Mouse (Mus musculus) T-helper 2 cell (primary cell): ENCODE data around the gene Cenpm.

Source experiments
- in situ Hi-C: fragments of 300-600 bp; cut with MboI, MseI; formaldehyde crosslinking; loops from one replicate; pipeline ENCODE4 v1.15.1; 2025; ENCODE audit warnings: high pct_unique_total_duplicates

Cenpm gene

DNA sequence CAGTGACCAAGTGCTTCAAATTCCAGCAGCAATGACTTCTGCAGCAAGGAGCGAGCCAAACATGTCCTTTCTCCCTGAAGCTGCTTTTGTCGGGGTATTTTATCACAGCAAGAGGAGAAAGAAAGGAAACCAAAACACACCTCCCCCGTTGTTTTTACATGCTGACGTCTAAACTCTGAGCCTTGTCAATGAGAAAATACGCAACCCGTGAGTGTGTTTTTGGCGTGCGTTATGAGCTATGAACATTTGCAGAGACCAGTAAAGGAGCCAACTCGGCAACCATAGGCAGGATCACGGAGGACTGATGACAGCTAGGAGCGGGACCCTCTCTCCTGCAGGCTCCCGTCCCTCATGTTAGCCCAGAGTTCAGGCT lies 820 bp downstream of the Cenpm start:
- in situ Hi-C loops = no loop called here

DNA sequence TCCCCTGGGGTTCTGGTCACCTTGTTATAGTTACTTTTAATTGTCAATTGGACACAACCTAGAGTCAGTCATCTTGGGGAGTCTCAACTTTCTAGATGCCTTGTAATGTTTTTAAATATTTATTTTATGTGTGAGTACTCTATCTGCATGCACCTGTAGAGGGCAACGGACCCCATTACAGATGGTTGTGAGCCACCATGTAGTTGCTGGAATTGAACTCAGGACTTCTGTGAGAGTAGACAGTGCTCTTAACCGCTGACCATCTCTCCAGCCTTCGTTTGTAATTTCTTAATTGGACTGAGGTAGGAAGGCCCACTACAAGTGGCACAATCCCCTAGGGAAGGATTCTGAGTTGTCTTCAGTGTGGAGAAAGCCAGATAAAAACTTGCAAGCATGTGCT lies 1.2 kb downstream of the Cenpm start:
- in situ Hi-C loops = no loop called here

DNA sequence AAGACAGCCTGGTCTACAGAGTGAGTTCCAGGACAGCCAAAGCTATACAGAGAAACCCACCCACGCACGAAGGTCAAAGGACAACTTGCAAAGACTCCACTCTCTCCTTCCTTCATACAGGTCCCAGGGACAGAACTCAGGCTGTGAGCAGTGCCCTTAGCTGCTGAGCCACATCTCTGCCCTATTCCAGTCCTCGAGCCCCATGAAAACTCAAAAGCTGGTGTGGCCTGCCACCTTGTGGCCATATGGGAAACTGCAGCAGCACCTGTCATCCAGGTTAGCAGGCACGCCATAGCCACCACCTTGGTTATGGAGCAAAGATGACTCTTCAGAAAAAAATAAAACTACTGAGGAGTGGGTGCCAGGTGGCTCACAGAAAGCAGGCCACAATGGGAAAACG lies 8.0 kb downstream of the Cenpm start:
- in situ Hi-C loops = loop anchor here (5.0 kb wide), 1 partner anchor 104 kb away; no protein-coding TSS in a partner anchor

DNA sequence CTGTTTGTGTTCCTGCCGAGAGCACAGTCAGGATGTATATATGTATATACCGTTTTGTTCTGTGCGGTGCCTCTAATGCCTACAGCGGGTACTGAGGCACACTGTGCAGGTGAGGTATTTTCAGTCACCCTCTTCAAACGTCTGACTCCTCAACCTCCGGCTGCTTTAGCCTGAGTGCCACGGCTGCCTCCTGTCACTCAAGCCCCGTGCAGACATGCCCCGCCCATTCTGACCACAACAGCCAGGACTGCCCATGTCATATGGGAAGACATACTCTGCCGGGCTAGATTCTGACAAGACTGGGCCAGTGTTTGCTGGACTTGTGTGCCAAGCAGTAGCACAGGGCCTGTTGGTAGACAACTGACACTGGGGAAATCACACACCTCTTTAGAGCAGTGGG lies 8.9 kb downstream of the Cenpm start:
- in situ Hi-C loops = loop anchor here (5.0 kb wide), 1 partner anchor 103 kb away; no protein-coding TSS in a partner anchor

DNA sequence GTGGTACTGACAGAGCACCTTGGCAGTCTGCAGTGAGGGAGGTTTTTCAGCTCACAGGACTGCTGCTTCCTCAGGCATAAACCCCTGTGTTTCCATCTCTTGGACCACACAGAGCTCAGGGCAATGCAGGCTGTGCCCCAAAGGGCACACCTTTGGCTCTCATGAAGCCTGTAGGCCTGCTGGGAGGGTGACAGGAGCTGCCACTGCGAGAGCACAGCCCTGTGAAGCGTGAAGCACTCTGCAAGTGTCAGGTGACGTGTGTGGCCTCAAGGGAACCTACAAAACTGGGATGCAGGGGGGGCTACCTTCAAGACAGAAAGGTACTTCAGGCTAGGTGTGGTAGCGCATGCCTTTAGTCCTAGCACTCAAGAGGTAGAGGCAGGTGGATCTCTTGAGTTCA lies 11.9 kb downstream of the Cenpm start:
- in situ Hi-C loops = loop anchor here (5.0 kb wide), 1 partner anchor 170 kb away; no protein-coding TSS in a partner anchor

DNA sequence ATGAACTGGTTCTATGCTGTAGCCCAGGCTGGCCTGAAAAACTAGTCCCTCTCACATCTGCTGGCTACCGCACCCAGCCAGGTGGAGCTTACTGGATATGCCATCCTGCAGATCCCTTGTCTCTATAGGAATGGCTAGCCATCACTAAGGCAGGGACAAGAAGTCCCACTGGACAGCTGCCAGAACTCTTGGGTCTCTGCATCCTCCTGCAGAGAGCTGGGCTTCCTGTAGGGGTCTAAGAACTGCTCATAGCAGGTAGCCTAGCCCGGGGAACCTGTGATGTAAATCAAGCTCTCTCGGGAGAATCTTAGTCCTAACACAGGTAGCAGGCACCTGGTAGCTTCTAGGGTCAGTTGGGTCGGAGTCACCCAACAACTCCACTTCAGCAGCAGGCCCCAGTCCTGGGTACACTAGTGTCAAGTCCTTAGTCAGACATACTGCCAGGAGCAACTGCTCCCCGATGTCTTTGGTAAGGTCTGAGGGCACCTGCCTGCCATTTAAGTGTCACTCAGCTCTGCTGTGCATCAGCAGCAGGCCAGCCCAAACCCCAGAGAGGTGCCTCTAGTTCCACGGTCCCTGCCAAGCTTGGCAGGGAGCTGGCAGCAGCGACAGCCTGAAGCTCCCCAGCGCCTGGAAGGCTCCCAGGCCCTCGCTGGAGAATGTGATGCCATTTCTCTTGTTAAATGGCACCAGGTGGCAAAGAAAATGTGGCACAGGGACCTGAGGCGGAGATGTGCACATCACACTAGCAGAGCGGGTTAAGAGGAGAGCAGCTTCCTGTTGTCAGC lies 12.8 kb downstream of the Cenpm start:
- in situ Hi-C loops = loop anchor here (5.0 kb wide), 1 partner anchor 169 kb away; no protein-coding TSS in a partner anchor

DNA sequence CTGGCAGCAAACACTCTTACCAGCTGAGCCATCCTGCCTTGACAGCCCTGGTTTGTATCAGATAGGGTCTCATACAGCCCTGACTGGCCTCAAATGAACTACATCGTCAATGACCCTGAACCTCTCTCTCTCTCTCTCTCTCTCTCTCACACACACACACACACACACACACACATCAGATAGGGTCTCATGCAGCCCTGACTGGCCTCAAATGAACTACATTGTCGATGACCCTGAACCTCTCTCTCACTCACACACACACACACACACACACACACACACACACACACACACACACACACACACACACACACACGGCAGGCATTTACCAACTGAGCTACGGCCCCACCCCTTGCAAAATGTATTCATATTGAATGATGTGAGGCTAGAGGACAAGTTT lies 13.4 kb downstream of the Cenpm start:
- in situ Hi-C loops = loop anchor here (5.0 kb wide), 1 partner anchor 169 kb away; no protein-coding TSS in a partner anchor

DNA sequence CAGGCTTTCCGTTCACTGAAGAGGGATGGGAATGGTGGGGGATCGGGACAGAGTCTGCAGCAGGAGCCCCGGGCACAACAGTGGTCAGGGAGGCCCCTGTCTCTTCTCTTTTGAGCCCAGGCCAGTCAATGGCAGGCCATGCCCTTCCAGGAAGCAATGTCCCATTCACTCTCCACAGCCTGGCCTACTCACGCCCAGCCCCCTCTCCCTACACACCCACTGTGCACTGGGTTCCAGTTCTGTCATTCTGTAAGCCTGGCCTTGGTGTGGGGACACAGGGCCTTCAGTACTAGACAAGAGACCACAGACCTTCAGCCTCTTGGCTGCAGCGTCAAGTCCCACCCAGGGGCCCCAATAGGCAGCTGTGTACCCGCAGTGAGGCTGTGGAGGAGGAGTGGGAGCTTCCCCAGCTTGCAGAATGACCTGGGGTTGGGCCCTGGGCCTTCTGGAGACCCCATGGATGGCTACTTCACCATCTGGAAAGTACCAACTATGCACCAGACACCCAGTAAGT lies 14.4 kb downstream of the Cenpm start:
- in situ Hi-C loops = loop anchor here (5.0 kb wide), 1 partner anchor 168 kb away; no protein-coding TSS in a partner anchor

DNA sequence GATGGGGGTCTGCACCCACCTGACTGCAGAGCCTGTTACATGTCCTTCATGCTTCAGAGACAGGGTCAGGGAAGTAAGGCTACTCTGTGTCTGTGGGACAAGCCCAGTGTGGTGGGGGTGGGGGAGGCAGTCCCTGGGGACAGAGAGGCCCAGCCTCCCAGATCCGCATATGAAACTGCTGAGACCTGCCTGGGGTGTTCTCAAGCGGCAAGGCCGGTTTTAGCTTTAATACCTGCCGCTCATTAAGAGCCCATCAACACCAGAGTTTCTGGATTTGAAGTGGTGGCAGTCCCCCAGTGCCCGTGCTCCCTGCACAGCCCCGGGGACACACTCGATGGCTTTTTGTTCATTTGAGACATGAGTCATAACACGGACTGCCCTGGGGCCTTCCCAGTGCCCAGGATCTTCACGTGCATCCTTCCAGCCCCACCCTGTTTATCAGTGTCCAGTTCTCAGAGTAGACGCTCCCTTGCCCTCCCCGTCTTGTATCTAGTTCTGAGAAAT lies 15.0 kb downstream of the Cenpm start:
- in situ Hi-C loops = loop anchor here (5.0 kb wide), 1 partner anchor 167 kb away; no protein-coding TSS in a partner anchor

DNA sequence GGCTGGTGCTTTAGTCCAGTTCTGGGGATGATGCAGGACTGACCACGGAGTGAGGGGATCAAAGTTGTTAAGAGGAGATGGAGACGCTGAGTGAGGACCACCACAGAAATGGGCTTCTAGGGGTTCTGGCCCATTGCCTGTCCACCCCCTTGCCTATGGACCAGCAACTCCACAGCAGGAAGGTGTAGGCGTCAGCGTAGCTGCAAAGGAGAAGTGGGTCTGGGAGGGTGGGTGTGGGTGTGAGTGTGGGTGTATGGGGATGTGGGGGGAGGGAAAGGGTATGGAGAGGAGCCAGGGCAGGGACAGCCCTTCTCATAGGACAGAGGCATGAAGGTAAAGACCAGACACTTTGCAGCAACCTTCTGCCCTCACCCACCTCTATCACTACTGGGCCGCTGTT lies 18.8 kb downstream of the Cenpm start:
- in situ Hi-C loops = no loop called here

DNA sequence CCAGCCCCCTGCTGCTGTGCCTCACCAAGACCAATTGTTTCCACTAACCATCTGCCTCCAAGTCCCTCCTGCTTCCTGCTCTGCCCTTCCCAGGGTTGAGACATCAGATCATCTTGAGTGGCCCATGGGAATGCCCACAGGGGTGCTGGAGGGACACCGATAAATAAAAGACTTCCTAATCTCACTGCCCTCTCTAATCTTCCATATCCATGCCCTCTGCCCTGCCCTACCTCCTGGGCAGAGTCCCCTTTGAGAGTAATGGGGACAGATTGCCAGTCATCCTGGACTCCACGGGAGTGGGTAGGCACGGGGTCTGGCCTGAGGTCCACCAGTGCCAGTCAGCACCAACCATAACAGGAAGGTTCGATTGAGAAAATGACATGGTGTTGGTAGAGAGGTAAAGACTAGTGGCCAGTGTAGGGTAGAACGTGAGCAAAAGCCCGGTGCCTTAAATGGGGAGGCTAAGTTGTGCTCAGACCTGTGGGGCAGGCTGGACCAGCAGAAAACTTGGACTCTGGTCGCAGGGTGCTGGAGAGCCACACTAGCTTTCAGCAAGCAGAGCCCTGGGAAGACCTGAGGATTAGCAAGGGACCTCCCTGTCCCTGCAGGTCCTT lies 19.8 kb downstream of the Cenpm start:
- in situ Hi-C loops = no loop called here

DNA sequence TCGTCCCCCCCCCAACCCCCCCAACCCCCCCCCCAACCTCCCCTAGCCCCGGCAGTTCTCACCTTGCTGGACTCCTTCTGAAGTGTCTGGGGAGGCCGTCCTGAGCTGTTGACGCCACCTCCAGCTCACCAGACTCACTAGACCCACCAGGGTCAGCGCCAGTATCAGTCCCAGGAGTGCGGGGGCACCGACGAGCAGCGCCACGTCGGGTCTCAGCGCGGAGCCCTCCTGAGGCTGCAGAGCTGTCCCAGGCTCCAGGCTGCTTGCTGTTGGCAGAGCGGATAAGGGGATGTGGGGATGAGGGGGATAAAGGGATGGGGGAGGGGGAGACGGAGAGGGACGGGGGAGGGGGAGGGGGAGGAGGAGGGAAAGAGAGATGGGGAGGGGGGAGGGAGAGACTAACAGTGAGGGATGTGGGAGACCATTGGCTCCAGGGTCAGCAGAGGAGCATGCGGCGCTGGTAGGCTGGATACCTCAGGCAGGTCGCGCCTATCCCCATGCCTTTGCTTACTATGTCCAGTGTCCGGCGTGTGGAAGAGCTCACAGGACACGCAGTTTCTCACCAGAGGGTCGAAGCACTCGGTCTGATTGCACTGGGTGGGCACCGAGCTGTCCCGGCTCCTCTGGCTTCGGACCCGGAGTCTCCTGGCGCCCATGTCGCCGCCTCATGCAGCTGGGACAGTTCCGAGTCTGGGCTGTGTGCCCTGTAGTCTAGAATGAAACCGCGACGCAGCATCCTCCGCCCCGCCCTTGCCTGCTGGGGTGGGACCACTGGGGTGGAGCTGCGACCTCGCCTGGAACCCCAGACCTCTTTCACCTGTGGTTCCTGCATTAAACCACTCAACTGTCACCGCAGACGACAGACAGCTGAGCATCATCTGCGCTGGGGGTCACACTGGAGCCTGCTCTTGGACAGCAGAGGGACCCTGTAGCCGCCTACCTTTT lies 20.6 kb downstream of the Cenpm start, which contains the start of gene Tnfrsf13c:
Gene Tnfrsf13c, minus strand, starts transcription at position 713 of the 945 bp plus-strand sequence.
- in situ Hi-C loops = no loop called here

DNA sequence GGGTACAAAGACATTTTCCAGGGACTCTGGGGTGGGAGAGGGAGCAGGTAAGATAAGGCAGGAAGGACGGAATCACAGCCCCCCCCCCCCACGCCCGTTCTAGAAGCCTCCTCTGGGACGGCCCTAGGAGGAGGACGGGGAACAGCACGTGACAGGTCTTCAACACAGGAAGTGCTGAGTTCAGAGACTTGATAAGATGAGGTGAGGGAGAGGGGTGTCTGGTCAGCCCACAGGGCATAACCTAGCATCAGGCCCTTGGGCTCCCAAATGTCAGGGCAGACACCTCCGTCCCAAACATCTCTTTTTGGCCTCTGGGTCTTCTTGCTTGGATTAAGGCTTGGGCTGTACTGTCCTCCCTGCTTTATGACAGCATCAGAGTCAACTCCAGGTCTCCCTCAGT lies 21.3 kb downstream of the Cenpm start:
- in situ Hi-C loops = no loop called here

DNA sequence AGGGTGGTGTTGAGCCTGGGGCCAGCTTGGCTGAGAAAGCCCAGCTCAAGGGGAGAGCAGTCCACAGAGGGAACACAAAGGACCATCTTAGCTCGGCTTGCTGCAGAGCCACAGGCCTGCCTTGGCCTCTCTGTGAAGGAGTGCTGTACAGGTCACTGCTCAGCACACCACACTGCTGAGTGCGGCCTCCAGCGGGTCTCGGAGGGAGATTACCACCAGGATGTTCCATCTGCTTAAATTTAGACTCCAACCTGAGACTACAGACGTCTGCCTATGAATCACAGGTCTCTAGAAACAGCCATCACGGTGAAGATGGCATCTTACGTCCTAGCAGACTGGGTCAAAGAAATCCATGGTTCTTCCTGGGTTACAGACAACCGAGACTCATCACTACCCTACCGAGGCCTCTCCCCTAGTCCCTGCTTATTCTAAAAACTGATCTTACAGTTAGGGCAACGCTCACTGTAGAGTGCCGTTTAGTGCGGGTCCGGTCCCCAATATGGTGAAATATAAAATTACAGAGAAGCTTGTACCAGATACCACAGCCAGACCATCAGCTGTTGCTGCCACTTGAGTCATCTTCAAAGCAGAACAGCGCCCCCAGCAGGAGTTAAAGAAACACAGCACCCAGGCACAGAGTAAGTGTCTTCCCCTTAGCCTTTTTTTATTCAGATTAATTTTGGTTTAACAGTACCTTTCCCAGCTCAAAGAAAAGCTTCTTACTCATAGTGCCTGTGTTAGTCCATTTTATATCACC lies 23.3 kb downstream of the Cenpm start:
- in situ Hi-C loops = no loop called here

DNA sequence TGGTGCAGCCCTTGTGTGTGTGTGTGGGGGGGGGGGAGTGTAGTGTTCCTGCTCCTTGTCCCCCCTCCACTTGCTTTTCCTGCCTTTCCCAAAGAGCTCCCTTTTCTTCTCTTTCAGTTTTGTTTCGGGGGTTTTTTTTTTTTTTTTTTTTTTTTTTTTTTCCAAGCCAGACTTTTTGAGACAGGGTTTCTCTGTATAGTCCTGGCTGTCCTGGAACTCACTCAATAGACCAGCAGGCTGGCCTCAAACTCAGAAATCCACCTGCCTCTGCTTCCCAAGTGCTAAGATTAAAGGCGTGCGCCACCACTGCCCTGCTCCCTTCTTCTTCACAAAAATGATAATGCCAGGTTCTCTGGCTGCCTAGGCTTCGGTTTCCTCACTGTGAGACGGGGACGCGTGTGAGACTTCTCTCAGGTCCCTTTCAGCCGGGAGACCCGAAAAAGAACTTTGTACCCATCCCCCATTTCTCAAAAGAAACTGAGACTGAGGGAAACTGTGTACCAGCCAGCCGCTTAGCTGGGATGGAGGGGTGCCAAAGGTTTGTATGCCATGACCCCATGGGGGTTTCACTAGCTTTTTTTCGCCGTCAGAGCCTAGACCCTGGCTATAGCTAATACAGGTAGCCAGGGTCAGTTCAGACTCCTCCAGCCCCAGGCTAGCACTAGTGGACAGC lies 24.4 kb downstream of the Cenpm start:
- in situ Hi-C loops = no loop called here

DNA sequence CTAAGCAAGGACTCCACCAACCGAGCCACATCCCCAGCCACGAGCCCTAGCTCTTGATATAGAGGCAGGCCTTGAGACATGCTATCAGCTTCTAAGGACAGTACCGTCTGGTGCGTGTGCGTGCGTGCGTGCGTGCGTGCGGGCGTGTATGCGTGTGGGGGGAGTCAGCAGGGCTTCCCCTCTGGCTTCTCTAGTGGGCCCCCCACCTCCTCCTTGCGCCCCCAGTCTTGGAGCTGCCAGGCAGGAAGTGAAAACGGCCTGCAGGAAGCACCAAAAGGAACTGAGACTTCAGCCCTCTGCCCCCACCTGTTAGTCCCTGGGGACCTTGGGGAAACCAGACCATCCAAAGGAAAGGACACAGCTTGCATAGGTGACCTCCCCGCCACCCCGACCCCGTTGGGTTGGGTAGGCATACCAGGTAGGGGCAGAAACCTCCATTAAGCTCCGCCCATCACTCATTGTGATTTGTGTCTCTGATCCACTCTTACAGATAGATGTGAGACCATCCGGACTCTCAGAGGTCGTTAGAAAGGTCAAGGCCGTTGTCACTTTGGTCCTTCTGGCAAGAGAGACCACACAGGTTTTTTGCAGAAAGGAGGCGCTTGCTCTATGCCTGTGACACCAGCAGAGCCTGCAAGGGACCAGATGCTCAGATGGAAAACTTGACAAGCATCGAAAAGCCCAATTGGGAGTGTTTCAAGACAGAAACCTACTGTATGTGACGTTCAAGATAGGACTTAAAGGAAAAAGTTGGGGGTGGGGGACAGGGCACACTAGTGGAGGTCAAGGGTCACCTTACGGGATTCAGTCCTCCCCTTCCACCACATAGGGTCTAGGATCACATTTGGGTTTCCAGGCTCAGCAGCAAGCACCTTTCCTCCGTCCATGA lies 25.5 kb downstream of the Cenpm start:
- in situ Hi-C loops = no loop called here

DNA sequence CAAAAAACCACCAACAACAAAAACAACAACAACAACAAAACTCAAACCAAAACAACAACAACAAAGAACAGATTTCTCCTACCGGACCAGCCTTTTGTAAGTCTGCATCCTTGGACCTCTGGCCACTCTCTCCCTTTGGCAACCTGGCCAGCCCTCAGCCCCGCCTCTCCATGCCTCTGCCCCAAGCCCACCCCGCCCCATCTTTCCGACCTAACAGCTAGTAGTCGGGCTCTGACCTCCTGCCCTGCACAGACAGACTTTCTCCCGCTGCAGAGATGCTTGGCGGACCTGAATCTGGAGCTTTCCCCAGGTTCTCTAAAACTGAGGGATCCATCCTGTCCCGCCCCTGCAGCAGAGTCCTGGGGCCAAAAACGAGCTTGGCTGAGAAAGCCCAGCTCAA lies 26.6 kb downstream of the Cenpm start:
- in situ Hi-C loops = no loop called here

DNA sequence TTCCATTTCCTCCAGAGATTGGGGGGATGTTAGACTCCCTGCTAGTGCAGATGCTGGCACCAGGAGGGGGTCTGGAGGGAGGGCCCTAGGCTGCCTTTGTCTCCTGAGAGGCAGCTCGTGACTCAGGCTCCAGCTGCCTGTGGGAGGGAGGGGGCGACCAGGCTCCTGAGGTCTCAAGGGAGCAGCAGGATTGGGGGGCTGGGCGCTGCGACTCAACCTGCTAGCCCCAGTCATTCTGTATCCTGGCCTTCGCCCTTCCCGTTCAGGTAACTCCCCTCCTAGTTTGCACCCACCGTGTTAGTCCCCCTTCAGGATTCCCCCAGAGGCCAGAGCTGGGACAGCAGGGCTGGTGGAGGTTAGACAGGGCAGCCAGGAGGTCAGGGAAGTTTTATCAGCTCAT lies 27.5 kb downstream of the Cenpm start:
- in situ Hi-C loops = no loop called here
